Mouse (Mus musculus): Measurements from ENCODE around the gene Hist1h4d.

- no peak for TF ChIP-seq CTCF (IDR thresholded peaks at IDR 0.05; ENCODE audit: extremely low read depth, insufficient read length, insufficient replicate concordance, low read depth, low read length)
- no peak for TF ChIP-seq POLR2A (IDR thresholded peaks at IDR 0.05; ENCODE audit: low read depth, low read length)
Measured at GRCm38 (mm10) chr13:23564482-23564881, 16.9 kb upstream of the Hist1h4d start.

All from small intestine, adult 2 months (tissue).